Mouse (Mus musculus): ENCODE data around the gene Xdh. TPM values are rescaled to one million over a fixed set of nuclear protein-coding genes. Genes with fewer than 3 reads are reported as not detected.
"Not testable (repeated sequence)": the region's sequence is repeated elsewhere in the genome, so short reads cannot be mapped to it uniquely, and the experiment has no call there.

Xdh gene
- polyA plus RNA-seq, 1 experiment from 2014 or later: 0.97 TPM

GRCm38 (mm10) chr17:73847399-73847798 lies 102.6 kb downstream of the Xdh start:
- Histone ChIP-seq H3K36me3 (ENCODE audit: control insufficient read depth, insufficient read depth, low read length) (no peaks in the 10 kb centered on the region), H3K4me1 (ENCODE audit: control insufficient read depth, insufficient read depth, low read length) (no peaks in the 10 kb centered on the region), H3K27me3 (ENCODE audit: control insufficient read depth, insufficient read depth, low read length) (no peaks in the 10 kb centered on the region), H3K27ac (ENCODE audit: low read depth, low read length) (no peak overlapping the region), H3K9me3 (ENCODE audit: control insufficient read depth, low read length) (no peaks in the 10 kb centered on the region), H3K9ac (ENCODE audit: low read depth, low read length) (no peak overlapping the region), H3K4me2 (replicated peaks; ENCODE audit: low read depth, low read length) (no peak overlapping the region), H3K4me3 (ENCODE audit: low read length) (no peak overlapping the region)
- no peak for ATAC-seq (ENCODE audit: low FRiP score, low TSS enrichment)
- WGBS: 90% methylated on average over 1 of the region's 1 CpGs

GRCm38 (mm10) chr17:73845632-73846031 lies 104.4 kb downstream of the Xdh start:
- no peak overlapping the region for H3K4me3 ChIP-seq (ENCODE audit: low read length)
- no peak overlapping the region for H3K9ac ChIP-seq (ENCODE audit: low read depth, low read length)
- H3K36me3 ChIP-seq (ENCODE audit: control insufficient read depth, insufficient read depth, low read length): no peaks in the 10 kb centered on the region
- no peak overlapping the region for H3K27ac ChIP-seq (ENCODE audit: low read depth, low read length)
- no peaks in the 10 kb centered on the region for H3K27me3 ChIP-seq (ENCODE audit: control insufficient read depth, insufficient read depth, low read length)
- no peaks in the 10 kb centered on the region for H3K9me3 ChIP-seq (ENCODE audit: control insufficient read depth, low read length)
- 71% methylated on average over 3 of the region's 3 CpGs for WGBS
- ATAC-seq (ENCODE audit: low FRiP score, low TSS enrichment): no peak
- H3K4me1 ChIP-seq (ENCODE audit: control insufficient read depth, insufficient read depth, low read length): no peaks in the 10 kb centered on the region
- no peak overlapping the region for H3K4me2 ChIP-seq (replicated peaks; ENCODE audit: low read depth, low read length)

GRCm38 (mm10) chr17:73842963-73843362 lies 107.0 kb downstream of the Xdh start:
- no peaks in the 10 kb centered on the region for H3K4me1 ChIP-seq (ENCODE audit: control insufficient read depth, insufficient read depth, low read length)
- no peak overlapping the region for H3K27ac ChIP-seq (ENCODE audit: low read depth, low read length)
- 77% methylated on average over 1 of the region's 1 CpGs for WGBS
- H3K4me2 ChIP-seq (replicated peaks; ENCODE audit: low read depth, low read length): no peak overlapping the region
- no peak for ATAC-seq (ENCODE audit: low FRiP score, low TSS enrichment)
- no peaks in the 10 kb centered on the region for H3K9me3 ChIP-seq (ENCODE audit: control insufficient read depth, low read length)
- H3K4me3 ChIP-seq (ENCODE audit: low read length): no peak overlapping the region
- no peaks in the 10 kb centered on the region for H3K27me3 ChIP-seq (ENCODE audit: control insufficient read depth, insufficient read depth, low read length)
- no peaks in the 10 kb centered on the region for H3K36me3 ChIP-seq (ENCODE audit: control insufficient read depth, insufficient read depth, low read length)
- no peak overlapping the region for H3K9ac ChIP-seq (ENCODE audit: low read depth, low read length)

- H3K4me1 ChIP-seq (ENCODE audit: control insufficient read depth, insufficient read depth, low read length); H3K27ac ChIP-seq (ENCODE audit: low read depth, low read length); H3K9me3 ChIP-seq (ENCODE audit: control insufficient read depth, low read length); H3K4me3 ChIP-seq (ENCODE audit: low read length); ATAC-seq (ENCODE audit: low FRiP score, low TSS enrichment); H3K9ac ChIP-seq (ENCODE audit: low read depth, low read length); H3K36me3 ChIP-seq (ENCODE audit: control insufficient read depth, insufficient read depth, low read length); H3K27me3 ChIP-seq (ENCODE audit: control insufficient read depth, insufficient read depth, low read length); H3K4me2 ChIP-seq (replicated peaks; ENCODE audit: low read depth, low read length): not testable (repeated sequence)
- 37% methylated on average over 1 of the region's 1 CpGs for WGBS
Observed at GRCm38 (mm10) chr17:73839876-73840275, 110.1 kb downstream of the Xdh start.

GRCm38 (mm10) chr17:73839086-73839835 lies 110.7 kb downstream of the Xdh start:
- Histone ChIP-seq H3K9me3 (ENCODE audit: control insufficient read depth, low read length) (no peaks in the 10 kb centered on the region), H3K4me2 (replicated peaks; ENCODE audit: low read depth, low read length) (no peak overlapping the region), H3K36me3 (ENCODE audit: control insufficient read depth, insufficient read depth, low read length) (no peaks in the 10 kb centered on the region), H3K27ac (ENCODE audit: low read depth, low read length) (no peak overlapping the region), H3K27me3 (ENCODE audit: control insufficient read depth, insufficient read depth, low read length) (no peaks in the 10 kb centered on the region), H3K4me3 (ENCODE audit: low read length) (no peak overlapping the region), H3K4me1 (ENCODE audit: control insufficient read depth, insufficient read depth, low read length) (no peaks in the 10 kb centered on the region), H3K9ac (ENCODE audit: low read depth, low read length) (no peak overlapping the region)
- ATAC-seq (ENCODE audit: low FRiP score, low TSS enrichment): no peak
- 55% methylated on average over 3 of the region's 3 CpGs for WGBS

GRCm38 (mm10) chr17:73837244-73837643 lies 112.8 kb downstream of the Xdh start:
- Histone ChIP-seq H3K4me1 (ENCODE audit: control insufficient read depth, insufficient read depth, low read length) (no peaks in the 10 kb centered on the region), H3K9ac (ENCODE audit: low read depth, low read length) (no peak overlapping the region), H3K4me2 (replicated peaks; ENCODE audit: low read depth, low read length) (no peak overlapping the region), H3K27ac (ENCODE audit: low read depth, low read length) (no peak overlapping the region), H3K36me3 (ENCODE audit: control insufficient read depth, insufficient read depth, low read length) (no peaks in the 10 kb centered on the region), H3K27me3 (ENCODE audit: control insufficient read depth, insufficient read depth, low read length) (no peaks in the 10 kb centered on the region), H3K9me3 (ENCODE audit: control insufficient read depth, low read length) (no peaks in the 10 kb centered on the region), H3K4me3 (ENCODE audit: low read length) (no peak overlapping the region)
- WGBS: 90% methylated on average over 4 of the region's 4 CpGs
- no peak for ATAC-seq (ENCODE audit: low FRiP score, low TSS enrichment)

- H3K27me3 ChIP-seq (ENCODE audit: control insufficient read depth, insufficient read depth, low read length): no peaks in the 10 kb centered on the region
- no peak overlapping the region for H3K9ac ChIP-seq (ENCODE audit: low read depth, low read length)
- H3K4me1 ChIP-seq (ENCODE audit: control insufficient read depth, insufficient read depth, low read length): no peaks in the 10 kb centered on the region
- WGBS: 90% methylated on average over 3 of the region's 3 CpGs
- no peak overlapping the region for H3K4me2 ChIP-seq (replicated peaks; ENCODE audit: low read depth, low read length)
- H3K4me3 ChIP-seq (ENCODE audit: low read length): no peak overlapping the region
- ATAC-seq (ENCODE audit: low FRiP score, low TSS enrichment): no peak
- H3K27ac ChIP-seq (ENCODE audit: low read depth, low read length): no peak overlapping the region
- no peaks in the 10 kb centered on the region for H3K9me3 ChIP-seq (ENCODE audit: control insufficient read depth, low read length)
- H3K36me3 ChIP-seq (ENCODE audit: control insufficient read depth, insufficient read depth, low read length): no peaks in the 10 kb centered on the region
Observed at GRCm38 (mm10) chr17:73836601-73837000, 113.4 kb downstream of the Xdh start.

Other genes starting within 250 kb of the Xdh start
- gene Galnt14, start 239.7 kb downstream of the Xdh start, polyA plus RNA-seq (2014; fragmentation: Nextera tagmentation; extraction: Ambion mirVana): 8.8 and 9.7 TPM in 2 replicates
- gene Ehd3, start 146.1 kb downstream of the Xdh start, polyA plus RNA-seq (2014; fragmentation: Nextera tagmentation; extraction: Ambion mirVana): 9.4 and 11.4 TPM in 2 replicates
- gene Srd5a2, start 97.7 kb upstream of the Xdh start, polyA plus RNA-seq (2014; fragmentation: Nextera tagmentation; extraction: Ambion mirVana): not detected in 2 replicates

All from kidney, embryonic 14.5 days (tissue).